Mouse (Mus musculus): ENCODE results near the gene Dgcr8. TPM values are rescaled to one million over a fixed set of nuclear protein-coding genes. Genes with fewer than 3 reads are reported as not detected.
A peak's percentile ranks its signal among the peaks of the same experiment; 100 is the strongest.

Gene Dgcr8
- total RNA-seq, 2 experiments from 2014 or later, result 12.7 to 14.6 TPM

DNA sequence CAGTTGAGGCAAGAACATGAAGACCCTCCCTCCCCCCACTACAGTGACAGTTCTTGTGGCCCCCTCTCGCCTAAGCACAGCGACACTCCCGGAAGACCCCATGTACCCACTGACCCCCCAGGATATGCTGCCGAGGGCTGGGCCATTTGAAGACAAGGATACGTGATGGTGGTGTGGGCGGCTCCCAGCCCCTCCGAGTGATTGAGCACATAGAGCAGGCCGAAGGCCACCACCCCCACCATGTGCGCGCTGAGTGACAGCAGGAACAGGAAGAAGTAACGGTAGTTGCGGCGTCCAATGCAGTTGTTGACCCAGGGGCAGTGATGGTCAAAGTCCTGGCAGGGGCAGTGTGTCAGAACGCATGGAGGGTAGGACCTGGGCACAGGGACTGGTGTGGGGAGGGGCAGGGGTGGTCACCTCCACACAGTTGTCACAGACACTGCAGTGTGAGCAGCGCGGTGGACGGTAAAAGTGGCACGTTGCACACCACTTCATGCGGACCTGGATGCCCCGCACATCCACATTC lies 61.1 kb downstream of the Dgcr8 start:
- no peak for DNase-seq
- intact Hi-C loops (cut with DNase I), result no loop called here

DNA sequence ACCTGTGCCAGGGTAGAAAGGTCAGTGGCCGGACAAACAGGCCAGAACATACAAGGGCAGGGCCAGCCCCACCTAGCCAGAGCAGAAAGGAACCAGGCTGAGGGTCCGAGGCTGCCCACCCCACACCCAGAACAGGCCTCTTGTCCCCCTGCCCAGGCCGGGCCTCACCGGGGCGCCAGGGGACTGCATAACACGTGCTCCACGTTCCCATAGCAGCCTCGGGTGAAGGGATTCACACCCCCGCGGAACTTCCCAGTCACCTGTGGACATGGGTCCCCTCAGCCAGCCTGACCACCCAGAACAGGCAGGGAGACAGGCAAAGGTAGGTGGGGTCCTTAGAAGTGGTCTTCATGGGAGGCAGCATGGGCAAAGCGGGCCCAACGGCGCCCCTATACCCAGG lies 61.9 kb downstream of the Dgcr8 start:
- no peak for DNase-seq

DNA sequence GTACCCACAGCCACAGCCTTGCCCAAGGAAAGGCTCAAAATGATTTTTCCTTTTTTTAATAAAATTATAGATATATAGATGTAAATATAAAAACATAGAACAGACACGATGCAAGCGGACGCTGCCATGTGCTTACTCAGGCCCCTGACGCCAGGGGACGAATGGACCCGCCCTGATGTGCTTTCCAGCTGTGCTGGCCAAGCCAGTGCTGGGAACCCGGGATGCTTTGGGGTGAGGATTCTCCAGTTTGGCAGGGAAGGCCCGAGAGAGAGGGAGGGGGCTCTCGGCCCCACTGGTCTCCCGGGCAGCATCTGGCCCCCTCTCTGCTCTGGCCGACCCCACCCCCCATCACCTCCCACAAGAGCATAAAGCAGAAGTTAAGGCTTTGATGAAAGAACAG lies 66.9 kb downstream of the Dgcr8 start:
- intact Hi-C loops (cut with DNase I), result no loop called here
- DNase-seq, result no peak

More for the DNA sequence above, 61.9 kb downstream of the Dgcr8 start:
- intact Hi-C loops (cut with DNase I), result no loop called here

- DNase-seq, result no peak
- intact Hi-C loops (cut with DNase I), result no loop called here
Measured at GRCm38 (mm10) chr16:18221543-18221898, 67.5 kb downstream of the Dgcr8 start.

DNA sequence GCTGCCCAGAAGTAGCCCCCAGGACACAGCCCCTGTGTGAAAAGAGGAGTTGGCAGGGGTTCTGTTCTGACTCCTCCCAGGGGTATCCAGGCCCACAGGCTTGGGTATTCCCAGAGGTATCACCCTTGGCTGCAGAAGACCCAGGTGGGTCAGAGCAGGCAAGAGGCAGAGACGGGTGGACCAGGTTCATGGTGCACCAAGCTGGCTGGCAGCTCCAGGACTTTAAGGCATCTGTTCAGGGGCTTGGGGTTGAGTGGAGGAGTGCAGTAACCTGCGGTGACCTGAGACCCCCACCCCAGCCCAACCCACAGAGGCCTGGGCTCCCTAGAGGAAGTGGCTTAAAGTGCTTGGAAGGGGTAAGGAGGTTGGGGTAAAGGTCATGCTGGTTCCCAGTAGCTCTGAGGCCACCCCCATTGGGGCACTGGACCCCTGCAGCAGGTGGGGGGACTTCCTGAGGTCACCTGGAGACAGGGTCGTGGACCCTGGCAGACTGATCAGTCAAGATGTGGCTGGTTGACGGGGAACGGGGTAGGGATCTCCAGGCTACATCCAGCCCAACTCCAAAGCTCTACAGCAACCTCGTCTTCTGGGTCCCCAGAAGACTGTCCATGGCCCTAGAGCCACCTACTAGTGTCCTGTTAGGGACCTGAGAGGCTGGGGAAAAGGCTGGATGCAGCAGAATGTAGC lies 68.0 kb downstream of the Dgcr8 start:
- intact Hi-C loops (cut with DNase I), result no loop called here
- DNase-seq, result no peak

DNA sequence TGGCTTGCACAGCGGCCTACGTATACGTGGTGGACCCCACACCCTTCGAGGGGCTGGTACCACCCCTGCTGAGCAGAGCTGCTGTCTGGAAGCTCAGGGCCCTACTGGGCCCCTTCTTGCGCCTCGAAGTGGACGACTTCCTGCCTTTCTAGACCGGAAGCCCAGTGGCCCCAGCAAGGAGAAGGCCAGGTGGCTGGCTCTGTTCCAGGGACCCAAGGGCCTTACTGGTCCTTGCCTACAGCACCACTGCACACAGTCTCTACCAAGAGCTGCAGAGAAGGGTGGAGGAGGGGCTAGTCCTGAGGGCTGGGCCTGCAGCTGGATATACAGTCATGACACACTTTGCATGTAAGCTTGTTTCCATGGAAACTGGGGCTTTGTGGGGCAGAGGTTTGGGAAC lies 69.0 kb downstream of the Dgcr8 start:
- no peak for DNase-seq
- intact Hi-C loops (cut with DNase I), result no loop called here

- no peak for DNase-seq
- intact Hi-C loops (cut with DNase I), result no loop called here
Measured at GRCm38 (mm10) chr16:18218580-18218996, 70.5 kb downstream of the Dgcr8 start.

GRCm38 (mm10) chr16:18217579-18217978 lies 71.5 kb downstream of the Dgcr8 start, which contains the start of gene Ccdc188:
TSS of gene Ccdc188 (plus strand) at chr16:18217879.
- DNase-seq, result no peak
- intact Hi-C loops (cut with DNase I), result no loop called here

GRCm38 (mm10) chr16:18214858-18215257 lies 74.2 kb downstream of the Dgcr8 start:
- intact Hi-C loops (cut with DNase I), result no loop called here
- no peak for DNase-seq

- intact Hi-C loops (cut with DNase I), result no loop called here
- no peak for DNase-seq
Measured at GRCm38 (mm10) chr16:18213689-18214088, 75.4 kb downstream of the Dgcr8 start.

- intact Hi-C loops (cut with DNase I), result loop anchor here (1.0 to 2.0 kb wide), 3 partner anchors 85 to 159 kb away; partner anchors contain the start of genes Dgcr6 and Rtn4r
- peak; percentile 87 to 92 for DNase-seq
Measured at GRCm38 (mm10) chr16:18211417-18212171, 77.5 kb downstream of the Dgcr8 start.

- DNase-seq, result peak; percentile 55 to 63
- intact Hi-C loops (cut with DNase I), result loop anchor here (1.0 to 2.0 kb wide), 3 partner anchors 84 to 159 kb away; partner anchors contain the start of genes Dgcr6 and Rtn4r
Measured at GRCm38 (mm10) chr16:18210701-18211416, 78.2 kb downstream of the Dgcr8 start.

Small RNA genes within 50 kb of the gene (microRNA-seq; reads per million reads assigned to microRNA genes)
- gene Gm24572 (ENCODE audit: borderline number of aligned reads in 2 of 2), result 0 reads per million in 2 experiments
- gene Mir1306 (ENCODE audit: borderline number of aligned reads in 2 of 2), result 215 to 280 reads per million in 2 experiments
- gene Mir185 (ENCODE audit: borderline number of aligned reads in 2 of 2), result 1,910 to 1,990 reads per million in 2 experiments

Other genes with a start within 250 kb of the Dgcr8 start
- gene Dgcr6, start 236.4 kb downstream of the Dgcr8 start, total RNA-seq (2021), result 10 to 100 TPM; 43.2 to 44.0 TPM
- gene Prodh, start 199.0 kb downstream of the Dgcr8 start, total RNA-seq (2021), result 10 to 100 TPM; 23.6 to 28.4 TPM
- 1 to 10 TPM; 2.1 to 6.0 TPM for gene Rtn4r, start 161.6 kb downstream of the Dgcr8 start, total RNA-seq (2021)
- not detected for gene Ccdc188, start 71.4 kb downstream of the Dgcr8 start, total RNA-seq (2021)
- 10 to 100 TPM; 19.7 to 21.5 TPM for gene Zdhhc8, start 54.1 kb downstream of the Dgcr8 start, total RNA-seq (2021)
- 10 to 100 TPM; 16.1 to 19.8 TPM for gene Trmt2a, start 40.6 kb downstream of the Dgcr8 start, total RNA-seq (2021)
- gene Ranbp1, start 40.5 kb downstream of the Dgcr8 start, total RNA-seq (2021), result 10 to 100 TPM; 34.5 to 42.1 TPM
- not detected for gene Gm49776, start 30.9 kb downstream of the Dgcr8 start, total RNA-seq (2021)
- gene Tango2, start 58.9 kb upstream of the Dgcr8 start, total RNA-seq (2021), result 100 to 1,000 TPM; 152 to 177 TPM
- 10 to 100 TPM; 21.1 to 25.6 TPM for gene Arvcf, start 58.9 kb upstream of the Dgcr8 start, total RNA-seq (2021)
- 10 to 100 TPM; 41.0 to 42.8 TPM for gene Txnrd2, start 137.1 kb upstream of the Dgcr8 start, total RNA-seq (2021)
- gene Comt, start 137.6 kb upstream of the Dgcr8 start, total RNA-seq (2021), result 100 to 1,000 TPM; 130 to 150 TPM
- gene Gnb1l, start 209.5 kb upstream of the Dgcr8 start, total RNA-seq (2021), result 1 to 10 TPM; 5.2 to 5.4 TPM
- 1 to 10 TPM; 3.6 to 4.6 TPM for gene Rtl10, start 209.7 kb upstream of the Dgcr8 start, total RNA-seq (2021)

All from heart, postnatal 36 days (tissue).